Mouse (Mus musculus): Measurements from ENCODE around the gene Ift122.

GRCm38 (mm10) chr6:115832152-115832850 is 21.0 kb upstream of the Ift122 start:
- no peak for TF ChIP-seq GATA1 (IDR thresholded peaks at IDR 0.05; ENCODE audit: borderline replicate concordance, low read length)
- no peak for TF ChIP-seq FLI1 (IDR thresholded peaks at IDR 0.05; ENCODE audit: low read length)
